Mouse (Mus musculus): Measurements from ENCODE around the gene Cdkn1a.

DNA sequence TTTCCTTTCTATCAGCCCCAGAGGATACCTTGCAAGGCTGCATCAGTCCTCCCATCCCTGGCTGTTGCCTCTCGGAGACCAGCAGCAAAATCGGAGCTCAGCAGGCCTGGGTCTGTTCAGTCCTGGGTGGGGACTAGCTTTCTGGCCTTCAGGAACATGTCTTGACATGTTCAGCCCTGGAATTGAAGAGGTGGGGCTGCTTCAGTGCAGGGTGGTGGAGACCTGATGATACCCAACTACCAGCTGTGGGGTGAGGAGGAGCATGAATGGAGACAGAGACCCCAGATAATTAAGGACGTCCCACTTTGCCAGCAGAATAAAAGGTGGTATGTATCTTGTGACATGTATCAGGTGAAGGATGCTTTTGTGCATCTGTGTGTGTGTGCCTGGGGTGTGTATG is at the start of gene Cdkn1a:
- TF ChIP-seq POLR2A (IDR thresholded peaks at IDR 0.05; ENCODE audit: insufficient read length, low read depth) = no peak
- TF ChIP-seq TCF3 (IDR thresholded peaks at IDR 0.05; ENCODE audit: insufficient read length, low read depth) = no peak
- no peak for TF ChIP-seq TCF12 (IDR thresholded peaks at IDR 0.05; ENCODE audit: insufficient read depth, poor library complexity, severe bottlenecking)
- TF ChIP-seq MAX (IDR thresholded peaks at IDR 0.05; ENCODE audit: low read depth) = no peak
- TF ChIP-seq MYOD1 (IDR thresholded peaks at IDR 0.05; ENCODE audit: control insufficient read depth in 1 of 3, insufficient read length in 2 of 3, low read depth in 2 of 3) = no peak
- no peak for TF ChIP-seq USF1 (IDR thresholded peaks at IDR 0.05; ENCODE audit: low read depth)
- no peak for TF ChIP-seq POLR2AphosphoS2 (IDR thresholded peaks at IDR 0.05; ENCODE audit: insufficient read length, low read depth)
- TF ChIP-seq CEBPB (IDR thresholded peaks at IDR 0.05; ENCODE audit: insufficient read depth, poor library complexity, severe bottlenecking) = no peak
- no peak for TF ChIP-seq E2F4 (IDR thresholded peaks at IDR 0.05; ENCODE audit: insufficient read depth)
- TF ChIP-seq SRF (IDR thresholded peaks at IDR 0.05; ENCODE audit: control insufficient read depth, insufficient read length, low read depth) = no peak
- TF ChIP-seq MYOG (IDR thresholded peaks at IDR 0.05; ENCODE audit: control insufficient read depth in 1 of 3, insufficient read depth in 1 of 3, insufficient read length in 2 of 3, low read depth in 2 of 3) = no peak
